Comparison of ENCODE assay signal across 8 mouse cellular contexts in genomic region chr2:181600828-181601750, GRCm38 (mm10). TPM values are rescaled to one million over a fixed set of nuclear protein-coding genes. Genes with fewer than 3 reads are reported as not detected.
A peak's percentile ranks its signal among the peaks of the same experiment; 100 is the strongest.
DNase-seq lines count a peak whose midpoint lies in the region; ATAC-seq and TF ChIP-seq lines count a peak whose summit lies in the region.

No protein-coding gene starts in this region.

- TF ChIP-seq POLR2A in cortical plate, adult 2 months (IDR thresholded peaks at IDR 0.05; ENCODE audit: extremely low read depth, insufficient read depth, low read length), result peak; percentile 92

- peak; percentile 95 for DNase-seq in gastrocnemius, postnatal 10 days
- peak; percentile 97 to 98 for DNase-seq in left cerebral cortex, postnatal 10 days (ENCODE audit: extremely low spot score in 1 of 2, low spot score in 2 of 2)
- peak; percentile 96 for DNase-seq in right cerebral cortex, postnatal 25 days
- DNase-seq in urinary bladder, postnatal 4 days (ENCODE audit: low spot score in 2 of 2), result peak; percentile 93 to 95

- H3K27ac ChIP-seq in cortical plate, adult 2 months (ENCODE audit: insufficient read depth, low read length), result peak overlapping the region; percentile 77

- H3K4me1 ChIP-seq in cortical plate, adult 2 months (ENCODE audit: control insufficient read depth, insufficient read depth, low read length), result peaks cover 2% of the 10 kb centered on the region; the same call in 1 of the 2 replicates

- H3K4me3 ChIP-seq in cortical plate, adult 2 months (ENCODE audit: insufficient read depth, low read length), result peak overlapping the region; percentile 72

- ATAC-seq in activated CD4-positive, CD25-positive, alpha-beta regulatory T cell, adult 4 months, result peak; percentile 93
- peak; percentile 89 for ATAC-seq in inflammation-experienced regulatory T-cells, adult 6 months
- ATAC-seq in megakaryocyte-erythroid progenitor cell, adult 5-6 weeks (replicated peaks; ENCODE audit: low FRiP score, low TSS enrichment, poor library complexity, severe bottlenecking), result peak; percentile 91

- TF ChIP-seq CTCF in cortical plate, adult 2 months (IDR thresholded peaks at IDR 0.05; ENCODE audit: extremely low read depth, insufficient read depth, low read length), result no peak

- intact Hi-C loops in left cerebral cortex, postnatal 10 days (cut with DNase I), result no loop called here

RNA-seq across cellular contexts. Expression of gene Samd10, which starts 2.1 kb away (rescaled TPM):
- 10 to 100 TPM in 1 of 2 experiments, 1 to 10 TPM in 1; 8.7 to 12.5 TPM for polyA plus RNA-seq in activated CD4-positive, CD25-positive, alpha-beta regulatory T cell, adult 4 months (2017; shearing (Covaris generic))
- polyA plus RNA-seq in cortical plate, adult 2 months (2012; rRNA removed), result 38.6 and 40.9 TPM in 2 replicates
- total RNA-seq in gastrocnemius, postnatal 10 days (2021), result 1 to 10 TPM in 1 of 2 experiments, under 1 TPM in 1; 0.85 to 1.2 TPM
- 10 to 100 TPM in 2 of 3 experiments, 1 to 10 TPM in 1; 9.4 to 14.3 (median 10.4) TPM for polyA plus RNA-seq in inflammation-experienced regulatory T-cells, adult 6 months (2017; shearing (Covaris generic))
- total RNA-seq in left cerebral cortex, postnatal 10 days (2021), result 10 to 100 TPM; 27.1 to 28.8 TPM
- 1.6 and 3.5 TPM in 2 replicates for total RNA-seq in megakaryocyte-erythroid progenitor cell, adult 5-6 weeks (2014; fragmentation: Nextera tagmentation)
- total RNA-seq in megakaryocyte-erythroid progenitor cell, adult 5-6 weeks (2017), result 0.80 and 2.5 TPM in 2 replicates

RNA-seq across cellular contexts. Expression of gene Zfp512b, which starts 8.5 kb away (rescaled TPM):
- polyA plus RNA-seq in activated CD4-positive, CD25-positive, alpha-beta regulatory T cell, adult 4 months (2017; shearing (Covaris generic)), result 10 to 100 TPM; 20.3 to 26.9 TPM
- polyA plus RNA-seq in cortical plate, adult 2 months (2012; rRNA removed), result 64.1 and 76.1 TPM in 2 replicates
- 10 to 100 TPM; 28.4 to 32.4 TPM for total RNA-seq in gastrocnemius, postnatal 10 days (2021)
- 10 to 100 TPM; 11.6 to 43.1 (median 25.3) TPM for polyA plus RNA-seq in inflammation-experienced regulatory T-cells, adult 6 months (2017; shearing (Covaris generic))
- total RNA-seq in left cerebral cortex, postnatal 10 days (2021), result 100 to 1,000 TPM; 139 to 152 TPM
- total RNA-seq in megakaryocyte-erythroid progenitor cell, adult 5-6 weeks (2014; fragmentation: Nextera tagmentation), result 43.1 and 46.6 TPM in 2 replicates
- total RNA-seq in megakaryocyte-erythroid progenitor cell, adult 5-6 weeks (2017), result 7.1 and 21.9 TPM in 2 replicates

RNA-seq across cellular contexts. Expression of gene Prpf6, which starts 9.4 kb away (rescaled TPM):
- 10 to 100 TPM; 69.3 to 69.5 TPM for polyA plus RNA-seq in activated CD4-positive, CD25-positive, alpha-beta regulatory T cell, adult 4 months (2017; shearing (Covaris generic))
- 34.7 and 35.6 TPM in 2 replicates for polyA plus RNA-seq in cortical plate, adult 2 months (2012; rRNA removed)
- 10 to 100 TPM; 26.7 to 33.4 TPM for total RNA-seq in gastrocnemius, postnatal 10 days (2021)
- 10 to 100 TPM; 57.4 to 96.0 (median 81.2) TPM for polyA plus RNA-seq in inflammation-experienced regulatory T-cells, adult 6 months (2017; shearing (Covaris generic))
- 10 to 100 TPM; 44.9 to 48.8 TPM for total RNA-seq in left cerebral cortex, postnatal 10 days (2021)
- 31.2 and 40.7 TPM in 2 replicates for total RNA-seq in megakaryocyte-erythroid progenitor cell, adult 5-6 weeks (2014; fragmentation: Nextera tagmentation)
- total RNA-seq in megakaryocyte-erythroid progenitor cell, adult 5-6 weeks (2017), result 95.2 and 125 TPM in 2 replicates

RNA-seq across cellular contexts. Expression of gene Uckl1, which starts 16.4 kb away (rescaled TPM):
- polyA plus RNA-seq in activated CD4-positive, CD25-positive, alpha-beta regulatory T cell, adult 4 months (2017; shearing (Covaris generic)), result 100 to 1,000 TPM; 111 to 136 TPM
- polyA plus RNA-seq in cortical plate, adult 2 months (2012; rRNA removed), result 120 and 138 TPM in 2 replicates
- 10 to 100 TPM; 36.5 to 43.5 TPM for total RNA-seq in gastrocnemius, postnatal 10 days (2021)
- 100 to 1,000 TPM; 108 to 199 (median 172) TPM for polyA plus RNA-seq in inflammation-experienced regulatory T-cells, adult 6 months (2017; shearing (Covaris generic))
- total RNA-seq in left cerebral cortex, postnatal 10 days (2021), result 10 to 100 TPM; 34.7 to 53.6 TPM
- 102 and 114 TPM in 2 replicates for total RNA-seq in megakaryocyte-erythroid progenitor cell, adult 5-6 weeks (2014; fragmentation: Nextera tagmentation)
- 42.3 and 65.4 TPM in 2 replicates for total RNA-seq in megakaryocyte-erythroid progenitor cell, adult 5-6 weeks (2017)

RNA-seq across cellular contexts. Expression of gene Gm29797, which starts 55.7 kb away (rescaled TPM):
- not detected for polyA plus RNA-seq in activated CD4-positive, CD25-positive, alpha-beta regulatory T cell, adult 4 months (2017; shearing (Covaris generic))
- 0.21 TPM in 1 of 2 replicates, not detected in the other for polyA plus RNA-seq in cortical plate, adult 2 months (2012; rRNA removed)
- total RNA-seq in gastrocnemius, postnatal 10 days (2021), result not detected
- polyA plus RNA-seq in inflammation-experienced regulatory T-cells, adult 6 months (2017; shearing (Covaris generic)), result not detected
- total RNA-seq in left cerebral cortex, postnatal 10 days (2021), result under 1 TPM in 1 of 2 experiments, not detected in 1; 0.67 TPM
- total RNA-seq in megakaryocyte-erythroid progenitor cell, adult 5-6 weeks (2014; fragmentation: Nextera tagmentation), result not detected in 2 replicates
- not detected in 2 replicates for total RNA-seq in megakaryocyte-erythroid progenitor cell, adult 5-6 weeks (2017)

Comparison
In these comparisons a context has a peak if more than half of its experiments do, and no peak if none do; other contexts are left out.
1. Peak in every context shown above with its lines: DNase-seq, ATAC-seq, H3K4me3 ChIP-seq and H3K27ac ChIP-seq.
2. RNA of gene Samd10, which starts 2.1 kb away (total RNA-seq): 27.1 to 28.8 TPM in left cerebral cortex, postnatal 10 days; 0.80 to 3.5 TPM in megakaryocyte-erythroid progenitor cell, adult 5-6 weeks and 0.85 to 1.2 TPM in gastrocnemius, postnatal 10 days; every median in the first group is over 4 times any median in the second.